Mouse (Mus musculus): ENCODE results near the gene Cks1b.

GRCm38 (mm10) chr3:89448720-89449537, 30.7 kb upstream of the Cks1b start:
- no peak for TF ChIP-seq ZC3H11A (IDR thresholded peaks at IDR 0.05; ENCODE audit: low read depth, low read length)
- no peak for TF ChIP-seq RCOR1 (conservative IDR thresholded peaks at IDR 0.05; ENCODE audit: low read depth, low read length)
- no peak for TF ChIP-seq POLR2AphosphoS2 (IDR thresholded peaks at IDR 0.05; ENCODE audit: low read depth, low read length)
- TF ChIP-seq CTCF (conservative IDR thresholded peaks at IDR 0.05 in 1 of 2, IDR thresholded peaks at IDR 0.05 in 1 of 2; ENCODE audit: low read depth in 2 of 2, low read length in 2 of 2): no peak
- TF ChIP-seq UBTF (IDR thresholded peaks at IDR 0.05; ENCODE audit: low read depth, low read length): no peak
- TF ChIP-seq TCF12 (IDR thresholded peaks at IDR 0.05; ENCODE audit: low read depth, low read length): no peak
- TF ChIP-seq NRF1 (IDR thresholded peaks at IDR 0.05; ENCODE audit: low read depth, low read length): no peak

Data from CH12.LX (cell line).